Mouse (Mus musculus) stomach, postnatal 0 days (tissue): ENCODE results near the gene Cd160. TPM values are rescaled to one million over a fixed set of nuclear protein-coding genes. Genes with fewer than 3 reads are reported as not detected.

Experiments
- ATAC-seq: fragments of 200-750 bp; cut with Nextera tagmentation; 2 replicates; pipeline ENCODE4 v1.8.0; 2017; ENCODE audit not compliant: low FRiP score, low TSS enrichment
- DNase-seq: peaks from one replicate; pipeline ENCODE4 v3.0.0-alpha.2; 2016; ENCODE audit warnings: low spot score
- H3K27ac ChIP-seq: fragments of 300-500 bp; sonication (generic); replicated peaks from 2 replicates; pipeline ENCODE4 v1.5.1; 2014; ENCODE audit warnings: mild to moderate bottlenecking, control low read depth
- H3K27me3 ChIP-seq: fragments of 300-500 bp; sonication (generic); 2 replicates; pipeline ENCODE4 v1.6.1; 2014; ENCODE audit warnings: low read length; ENCODE audit not compliant: control insufficient read depth, insufficient read depth
- H3K36me3 ChIP-seq: fragments of 300-500 bp; sonication (generic); 2 replicates; pipeline ENCODE4 v1.6.1; 2014; ENCODE audit warnings: low read length, mixed read lengths; ENCODE audit not compliant: control insufficient read depth, insufficient read depth
- H3K4me1 ChIP-seq: fragments of 300-500 bp; sonication (generic); replicated peaks from 2 replicates; pipeline ENCODE4 v1.6.1; 2014; ENCODE audit warnings: antibody characterized with exemption; ENCODE audit not compliant: control insufficient read depth, insufficient read depth
- H3K4me2 ChIP-seq: fragments of 300-500 bp; sonication (generic); replicated peaks from 2 replicates; pipeline ENCODE4 v1.6.1; 2014; ENCODE audit warnings: low read depth, mild to moderate bottlenecking, control low read depth, moderate library complexity
- H3K4me3 ChIP-seq: fragments of 300-500 bp; sonication (generic); 2 replicates; pipeline ENCODE4 v1.5.1; 2014; ENCODE audit warnings: low read depth, low read length, control low read depth
- H3K9ac ChIP-seq: fragments of 300-500 bp; sonication (generic); 2 replicates; pipeline ENCODE4 v1.6.1; 2014; ENCODE audit warnings: mild to moderate bottlenecking, low read length, control low read depth, mixed read lengths
- H3K9me3 ChIP-seq: fragments of 300-500 bp; sonication (generic); 2 replicates; pipeline ENCODE4 v1.6.1; 2016; ENCODE audit warnings: low read length; ENCODE audit not compliant: control insufficient read depth
- CTCF ChIP-seq: IDR thresholded peaks from 2 replicates; pipeline ENCODE4 v1.5.1; 2016; ENCODE audit warnings: antibody characterized with exemption, low read depth, mild to moderate bottlenecking, moderate library complexity
- EP300 ChIP-seq: optimal IDR thresholded peaks from 2 replicates; pipeline ENCODE3; 2016; ENCODE audit warnings: antibody characterized with exemption
- WGBS: fragments of 180-500 bp; shearing (Covaris S2); extraction: QIAGEN DNeasy Blood & Tissue Kit; methylation state at CpG from one replicate; pipeline ENCODE4 v1.1.7; 2014; 5-methylcytosine and 5-hydroxymethylcytosine counted together
- polyA plus RNA-seq: library from polyadenylated mRNA; unstranded; fragments of >200 nt; fragmentation: Nextera tagmentation; extraction: Ambion mirVana; gene quantifications from 2 replicates; pipeline ENCODE4 v1.2.1, GENCODE M21; 2015

The Cd160 gene
- polyA plus RNA-seq, 1 experiment from 2014 or later = 0.13 TPM

DNA sequence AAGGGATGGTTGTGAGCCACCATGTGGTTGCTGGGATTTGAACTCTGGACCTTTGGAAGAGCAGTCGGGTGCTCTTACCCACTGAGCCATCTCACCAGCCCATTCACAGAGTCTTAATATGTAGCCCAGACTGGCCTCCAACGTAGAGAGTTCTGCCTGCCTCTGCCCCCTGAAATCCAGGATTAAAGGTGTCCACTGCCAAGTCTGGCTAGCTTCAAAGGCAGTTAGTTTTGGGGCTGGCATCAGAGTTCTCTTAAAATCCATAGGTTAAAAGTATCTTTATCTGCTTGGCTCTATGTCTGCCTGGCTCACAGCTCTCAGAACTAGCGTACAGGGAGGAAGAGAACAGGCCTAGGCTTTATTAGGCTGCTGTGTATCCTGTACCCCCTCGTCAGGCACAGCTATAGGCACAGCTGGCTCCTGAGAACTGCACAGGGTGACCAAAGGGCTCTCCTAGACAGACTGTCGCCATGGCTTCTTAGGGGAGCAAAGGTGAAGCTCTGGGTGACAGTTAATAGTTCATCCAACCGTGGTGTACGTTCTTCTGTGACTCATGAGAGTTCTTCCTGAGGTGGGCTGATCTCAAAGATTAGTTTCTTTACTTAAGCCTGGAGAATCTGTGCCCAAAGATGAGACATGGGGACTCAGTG, 10.0 kb upstream of the Cd160 start:
- Histone ChIP-seq H3K4me2 (no peak overlapping the region), H3K36me3 (no peaks in the 10 kb centered on the region), H3K27ac (no peak overlapping the region), H3K27me3 (no peaks in the 10 kb centered on the region), H3K4me1 (no peaks in the 10 kb centered on the region), H3K4me3 (no peak overlapping the region), H3K9ac (no peak overlapping the region), H3K9me3 (no peaks in the 10 kb centered on the region)
- TF ChIP-seq EP300 (no peak), CTCF (no peak)
- no peak for ATAC-seq
- no peak for DNase-seq
- WGBS = 61% methylated on average over 7 of the region's 7 CpGs

DNA sequence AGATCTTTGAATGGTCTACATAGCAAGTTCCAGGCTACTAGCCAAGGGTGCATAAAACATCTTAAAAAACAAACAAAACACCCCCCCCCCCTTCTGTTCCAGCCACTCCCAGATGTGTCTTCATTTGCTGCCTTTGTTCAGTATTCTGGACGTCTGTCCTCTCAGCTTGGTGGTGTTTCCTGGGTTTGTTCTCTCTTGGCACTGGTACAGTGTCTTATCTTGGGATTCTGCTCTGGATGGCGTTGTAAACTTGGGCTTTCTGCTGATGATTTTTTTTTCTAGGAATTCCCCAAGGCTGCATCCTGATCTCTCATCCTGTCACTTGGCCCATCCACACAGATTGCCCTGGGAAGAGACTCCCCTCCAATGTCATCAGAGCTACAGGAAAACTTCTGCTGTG, 7.3 kb upstream of the Cd160 start:
- Histone ChIP-seq H3K4me1 (no peaks in the 10 kb centered on the region), H3K4me3 (no peak overlapping the region), H3K27ac (no peak overlapping the region), H3K27me3 (no peaks in the 10 kb centered on the region), H3K9ac (no peak overlapping the region), H3K36me3 (no peaks in the 10 kb centered on the region), H3K4me2 (no peak overlapping the region), H3K9me3 (no peaks in the 10 kb centered on the region)
- DNase-seq (no peak), ATAC-seq (no peak)
- WGBS = 45% methylated on average over 2 of the region's 2 CpGs
- no peak for TF ChIP-seq CTCF

DNA sequence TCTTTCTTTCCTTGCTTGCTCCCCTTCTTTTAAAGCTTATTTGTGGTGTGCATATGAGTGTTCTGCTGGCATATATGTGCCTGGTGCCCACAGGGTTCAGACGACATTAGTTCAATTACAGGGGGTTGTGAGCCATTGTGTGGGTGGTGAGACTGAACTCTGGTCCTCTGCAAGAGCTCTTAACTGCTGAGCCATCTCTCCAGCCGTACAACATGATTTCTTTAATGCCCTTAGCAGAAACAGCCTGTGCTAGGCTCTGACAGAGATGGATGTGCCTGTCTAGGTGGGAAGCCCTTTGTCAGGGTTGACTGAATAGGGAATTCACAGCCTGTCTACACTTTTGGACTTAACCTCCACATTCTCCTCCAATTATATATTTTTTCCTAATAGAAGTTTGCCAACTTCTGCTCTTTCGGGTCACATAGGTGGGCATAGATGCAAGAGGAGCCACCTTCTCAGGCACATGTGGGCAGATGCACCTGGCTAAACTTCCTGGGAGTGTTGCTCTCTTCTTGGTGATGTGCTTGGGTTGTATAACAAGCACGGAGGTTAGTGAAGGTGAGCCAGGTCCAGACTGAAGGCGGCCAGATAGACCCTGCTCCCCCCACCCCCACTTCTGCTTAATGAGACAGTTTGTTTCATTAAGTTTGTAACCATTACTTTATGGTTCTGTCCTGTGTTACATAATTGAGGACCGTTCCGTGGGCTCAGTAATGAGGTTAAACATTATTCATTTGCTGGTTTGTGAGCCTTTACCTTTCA, 5.6 kb upstream of the Cd160 start:
- Histone ChIP-seq H3K4me3 (no peak overlapping the region), H3K36me3 (no peaks in the 10 kb centered on the region), H3K27ac (no peak overlapping the region), H3K4me2 (no peak overlapping the region), H3K27me3 (no peaks in the 10 kb centered on the region), H3K9me3 (no peaks in the 10 kb centered on the region), H3K4me1 (no peaks in the 10 kb centered on the region), H3K9ac (no peak overlapping the region)
- DNase-seq = no peak
- WGBS = 68% methylated on average over 7 of the region's 7 CpGs
- ATAC-seq = no peak
- TF ChIP-seq EP300 (no peak), CTCF (no peak)

DNA sequence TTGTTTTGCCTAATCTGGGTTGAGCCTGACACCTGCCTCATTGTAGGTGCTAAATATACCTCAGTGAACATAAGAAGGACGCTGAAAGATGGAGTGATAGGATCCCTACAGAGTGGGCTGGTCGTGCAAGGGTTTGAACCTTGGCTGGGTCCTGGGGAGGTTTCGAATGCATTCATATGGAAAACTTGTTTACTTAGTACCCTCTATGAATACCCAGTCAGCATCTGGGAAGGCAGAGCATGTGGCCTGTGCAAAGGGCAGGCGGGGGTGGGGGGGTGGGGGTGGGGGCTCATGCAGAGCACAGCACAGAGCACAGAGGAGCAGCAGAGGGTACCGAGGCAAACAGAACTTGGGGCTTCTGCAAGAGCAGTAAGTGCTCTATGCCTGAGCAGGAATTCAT, 3.8 kb upstream of the Cd160 start:
- no peaks in the 10 kb centered on the region for H3K4me1 ChIP-seq
- H3K4me3 ChIP-seq = no peak overlapping the region
- no peaks in the 10 kb centered on the region for H3K27me3 ChIP-seq
- no peaks in the 10 kb centered on the region for H3K9me3 ChIP-seq
- ATAC-seq = no peak
- no peak overlapping the region for H3K4me2 ChIP-seq
- DNase-seq = no peak
- no peaks in the 10 kb centered on the region for H3K36me3 ChIP-seq
- H3K9ac ChIP-seq = no peak overlapping the region
- WGBS = 43% methylated on average over 5 of the region's 5 CpGs
- H3K27ac ChIP-seq = no peak overlapping the region
- TF ChIP-seq CTCF = no peak
- TF ChIP-seq EP300 = no peak

DNA sequence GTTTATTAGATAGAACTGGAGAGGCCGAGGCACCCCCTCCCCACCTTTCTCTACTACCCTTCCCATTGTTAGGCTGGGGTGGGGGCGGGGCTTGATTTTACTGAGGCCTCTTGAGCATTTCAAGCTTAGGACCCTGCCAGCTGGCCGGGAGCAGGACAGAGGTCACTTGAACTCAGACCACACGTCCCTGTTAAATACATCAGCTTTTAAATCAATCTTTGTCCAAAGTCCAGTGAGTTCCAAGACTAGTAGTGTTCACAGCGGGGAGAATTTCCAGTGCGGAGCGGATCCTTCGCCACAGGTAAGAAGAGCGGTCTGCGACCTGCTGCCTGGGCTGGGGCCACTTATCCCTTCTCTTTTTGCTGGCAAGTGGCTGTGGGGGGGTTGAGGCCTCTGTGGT, 705 bp upstream of the Cd160 start:
- H3K4me2 ChIP-seq = no peak overlapping the region
- H3K4me1 ChIP-seq = no peaks in the 10 kb centered on the region

DNA sequence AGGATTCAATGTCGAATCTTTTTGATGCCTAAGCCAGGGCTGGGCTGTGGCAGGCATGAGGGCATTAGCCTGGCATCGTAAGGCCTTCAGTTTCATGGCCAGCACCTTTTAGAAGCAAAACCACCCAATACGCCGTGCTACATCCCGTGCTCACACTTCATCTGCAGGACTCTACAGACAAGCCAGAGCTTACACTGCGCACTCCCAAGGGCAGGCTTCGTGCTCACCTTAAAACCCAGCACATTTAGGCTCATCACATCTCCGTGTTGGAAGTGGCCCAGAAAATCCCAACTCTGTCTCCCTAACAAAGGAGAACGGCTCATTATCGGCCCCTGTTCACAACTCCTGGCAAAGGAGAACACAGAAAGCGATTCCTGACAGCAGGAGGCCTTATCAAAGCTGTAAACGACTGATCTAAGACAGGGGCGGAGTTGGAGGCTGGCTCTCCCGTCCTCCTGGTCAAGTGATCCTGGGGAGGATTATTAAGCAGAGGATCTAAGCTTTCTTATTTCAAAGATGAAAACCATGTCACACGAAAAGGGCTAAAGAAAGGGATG, 765 bp downstream of the Cd160 start:
- Histone ChIP-seq H3K4me3 (no peak overlapping the region), H3K36me3 (no peaks in the 10 kb centered on the region), H3K4me1 (no peaks in the 10 kb centered on the region), H3K27ac (no peak overlapping the region), H3K9ac (no peak overlapping the region), H3K4me2 (no peak overlapping the region), H3K27me3 (no peaks in the 10 kb centered on the region), H3K9me3 (no peaks in the 10 kb centered on the region)
- no peak for TF ChIP-seq EP300
- TF ChIP-seq CTCF = no peak
- 34% methylated on average over 15 of the region's 15 CpGs for WGBS
- ATAC-seq (no peak), DNase-seq (no peak)

More for the DNA sequence above, 705 bp upstream of the Cd160 start:
- Histone ChIP-seq H3K27me3 (no peaks in the 10 kb centered on the region), H3K9ac (no peak overlapping the region), H3K36me3 (no peaks in the 10 kb centered on the region), H3K27ac (no peak overlapping the region), H3K4me3 (no peak overlapping the region), H3K9me3 (no peaks in the 10 kb centered on the region)
- no peak for TF ChIP-seq EP300
- TF ChIP-seq CTCF = no peak
- ATAC-seq (no peak), DNase-seq (no peak)
- 82% methylated on average over 10 of the region's 10 CpGs for WGBS
